Mouse (Mus musculus) thymus, adult 18-20 months (tissue): ENCODE results near the gene Incenp.
A peak's percentile ranks its signal among the peaks of the same experiment; 100 is the strongest.
"Not testable (repeated sequence)": the region's sequence is repeated elsewhere in the genome, so short reads cannot be mapped to it uniquely, and the experiment has no call there.

Experiments
- DNase-seq, 2 experiments: peaks; one replicate each; pipeline ENCODE4 v3.0.0; 2022; ENCODE audit warnings: mixed read lengths in 2 of 2

Incenp gene

GRCm38 (mm10) chr19:9917727-9918126 lies 18.4 kb upstream of the Incenp start:
- no peak for DNase-seq

DNA sequence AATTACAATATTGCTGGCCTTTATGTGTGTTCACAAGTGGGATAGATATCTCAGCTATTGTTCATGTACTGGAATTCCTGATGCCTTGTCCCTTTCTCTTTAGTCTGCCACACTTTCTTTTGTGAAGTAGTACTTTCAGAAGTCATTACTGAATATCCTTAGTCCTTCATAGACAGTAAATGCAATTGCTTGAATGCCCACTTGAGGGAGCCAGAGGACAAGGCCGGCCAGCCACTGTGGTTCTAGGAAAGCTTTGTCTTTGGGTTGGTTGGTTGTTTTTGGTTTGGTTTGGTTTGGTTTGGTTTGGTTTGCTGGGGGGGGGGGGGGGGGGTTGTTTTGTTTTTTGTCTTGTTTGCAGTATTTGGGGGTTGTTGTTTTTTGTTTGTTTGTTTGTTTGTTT lies 16.6 kb upstream of the Incenp start:
- peak in 1 of 2 experiments; percentile 44 for DNase-seq

- no peak for DNase-seq
These were observed 15.0 kb upstream of the Incenp start for GRCm38 (mm10) chr19:9914346-9914745.

DNA sequence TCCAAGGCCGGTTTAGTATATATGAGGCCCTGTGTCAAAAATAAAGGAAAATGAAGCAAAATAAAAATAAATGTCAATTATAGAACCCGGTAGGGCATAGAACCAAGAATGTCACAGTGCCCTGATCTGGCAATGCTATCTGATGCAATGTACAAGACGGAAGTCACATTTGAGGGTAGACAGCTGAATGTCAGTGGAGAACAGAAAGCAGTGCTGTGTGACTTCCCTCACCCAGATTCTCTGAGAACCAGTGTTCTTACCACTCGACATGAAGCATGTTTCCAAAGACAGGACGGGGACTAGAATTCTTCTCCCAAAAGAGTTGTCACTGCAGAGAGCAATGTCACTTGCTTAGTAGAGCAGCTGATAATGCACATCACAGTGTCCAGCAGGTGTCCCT lies 14.4 kb upstream of the Incenp start:
- no peak for DNase-seq

- DNase-seq: peak in 1 of 2 experiments; percentile 31
These were observed 12.0 kb upstream of the Incenp start for GRCm38 (mm10) chr19:9911314-9911754.

DNA sequence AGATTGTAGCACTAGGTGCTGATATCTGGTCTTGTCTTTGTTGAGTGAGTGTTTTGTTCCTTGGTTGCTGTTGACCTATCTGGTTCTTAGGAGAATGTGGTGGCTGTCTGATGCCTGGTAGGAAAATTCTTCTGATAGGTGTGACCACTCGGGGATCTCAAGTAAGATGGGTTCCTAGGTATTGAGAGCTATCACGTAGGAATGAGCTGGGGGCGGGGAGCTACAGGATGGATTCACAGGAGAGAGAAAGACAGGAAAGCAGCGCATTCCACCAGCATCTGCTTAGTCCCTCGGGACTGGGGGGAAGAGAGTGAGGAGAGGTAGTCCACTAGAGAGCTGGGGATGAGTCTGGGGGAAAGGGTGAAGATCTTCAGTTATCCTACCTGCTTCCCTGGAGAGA lies 10.0 kb upstream of the Incenp start:
- DNase-seq: no peak

DNA sequence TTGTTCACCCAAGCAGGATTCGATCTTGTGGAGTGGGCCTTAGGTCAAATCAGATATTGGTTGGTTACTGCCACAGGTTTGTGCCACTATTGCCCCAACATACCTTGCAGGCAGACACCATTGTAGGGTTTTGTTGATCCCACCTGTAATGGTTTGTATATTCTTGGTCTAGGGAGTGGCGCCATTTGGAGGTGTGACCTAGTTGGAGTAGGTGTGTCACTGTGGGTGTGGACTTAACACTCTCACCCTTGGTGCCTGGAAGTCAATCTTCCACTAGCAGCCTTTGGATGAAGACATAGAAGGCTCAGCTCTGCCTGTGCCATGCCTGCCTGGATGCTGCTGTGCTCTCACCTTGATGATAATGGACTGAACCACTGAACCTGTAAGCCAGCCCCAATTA lies 1.3 kb upstream of the Incenp start:
- DNase-seq: not testable (repeated sequence)

GRCm38 (mm10) chr19:9899780-9900146 lies 412 bp upstream of the Incenp start:
- DNase-seq: no peak

DNA sequence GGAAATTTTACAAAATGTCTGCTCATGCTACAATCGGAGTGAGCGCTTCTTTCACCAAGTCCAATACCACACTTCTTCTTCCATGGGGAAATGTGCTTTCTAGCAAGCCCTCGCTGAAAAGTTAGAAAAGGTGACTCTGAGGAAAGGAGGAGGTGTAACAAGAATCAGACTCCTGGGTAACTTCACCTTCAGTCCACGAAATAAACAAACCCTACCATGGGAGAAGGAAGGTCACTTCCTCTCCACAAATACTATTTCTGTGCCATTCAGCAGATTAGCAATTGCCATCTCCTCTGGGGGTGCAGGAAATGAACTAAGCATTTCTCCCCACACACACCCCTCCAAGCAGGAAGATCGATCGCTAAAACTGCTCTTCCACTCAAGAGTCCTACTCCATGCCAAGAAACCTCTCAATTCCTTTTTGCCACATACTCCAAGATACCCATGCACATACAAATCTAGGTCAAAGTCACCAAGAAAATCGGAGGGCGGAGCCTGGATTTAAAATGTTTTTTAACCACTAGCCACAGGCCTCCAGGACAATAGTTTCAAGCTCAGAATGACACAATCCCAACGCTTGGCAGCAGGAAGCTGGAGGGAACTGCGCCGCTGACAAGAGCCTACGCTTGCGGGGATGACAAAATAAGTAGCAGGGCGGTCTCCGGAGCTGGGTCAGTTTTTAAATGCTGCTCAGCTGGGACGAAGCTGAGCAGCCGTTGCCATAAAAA lies 848 bp downstream of the Incenp start:
- DNase-seq: no peak

- no peak for DNase-seq
These were observed 3.3 kb downstream of the Incenp start for GRCm38 (mm10) chr19:9896067-9896466.

- DNase-seq: no peak
These were observed 12.6 kb downstream of the Incenp start for GRCm38 (mm10) chr19:9886771-9887170.

GRCm38 (mm10) chr19:9886348-9886747 lies 13.0 kb downstream of the Incenp start:
- no peak for DNase-seq

- no peak for DNase-seq
These were observed 21.0 kb downstream of the Incenp start for GRCm38 (mm10) chr19:9878186-9878835.

- no peak for DNase-seq
These were observed 33.9 kb downstream of the Incenp start for GRCm38 (mm10) chr19:9865466-9865865.

DNA sequence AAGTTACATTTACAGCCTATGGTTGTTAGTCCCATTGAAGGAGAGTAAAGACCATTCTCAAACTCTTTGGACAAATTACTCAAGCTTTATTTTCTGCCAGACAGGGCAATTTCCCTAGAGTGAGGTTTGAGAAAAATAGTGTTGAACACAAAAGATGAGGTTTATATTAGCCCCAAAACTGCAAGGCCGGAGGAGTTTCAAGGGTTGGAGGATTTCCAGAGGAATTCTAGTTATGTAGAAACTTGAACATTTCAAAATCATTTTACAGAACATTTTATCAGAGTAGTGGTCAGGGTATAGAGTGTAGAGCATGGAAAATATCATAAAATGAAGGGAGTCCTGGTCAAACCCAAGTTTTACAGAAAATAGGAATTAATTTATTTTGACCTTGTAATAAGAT lies 34.5 kb downstream of the Incenp start:
- no peak for DNase-seq

DNA sequence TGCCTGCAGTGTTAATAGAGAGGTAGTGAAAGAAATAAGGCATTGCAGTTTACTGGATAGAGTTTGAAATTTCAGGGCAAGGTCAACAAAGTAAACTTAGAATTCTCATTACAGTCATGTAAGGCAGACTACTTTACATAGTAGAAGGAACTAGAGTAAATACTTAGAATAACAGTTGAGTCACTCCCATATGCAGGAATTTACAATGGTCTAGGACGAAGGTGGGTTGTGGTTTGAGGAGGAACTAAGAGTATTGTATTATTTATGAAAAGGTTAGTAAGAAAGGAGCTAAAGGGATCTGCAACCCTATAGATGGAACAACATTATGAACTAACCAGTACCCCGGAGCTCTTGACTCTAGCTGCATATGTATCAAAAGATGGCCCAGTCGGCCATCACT lies 38.5 kb downstream of the Incenp start:
- DNase-seq: not testable (repeated sequence)

GRCm38 (mm10) chr19:9849368-9850075 lies 49.8 kb downstream of the Incenp start:
- DNase-seq: not testable (repeated sequence)

GRCm38 (mm10) chr19:9847262-9847661 lies 52.1 kb downstream of the Incenp start, which contains the start of gene Scgb2a2:
TSS of gene Scgb2a2 (plus strand) at chr19:9847562.
- no peak for DNase-seq

DNA sequence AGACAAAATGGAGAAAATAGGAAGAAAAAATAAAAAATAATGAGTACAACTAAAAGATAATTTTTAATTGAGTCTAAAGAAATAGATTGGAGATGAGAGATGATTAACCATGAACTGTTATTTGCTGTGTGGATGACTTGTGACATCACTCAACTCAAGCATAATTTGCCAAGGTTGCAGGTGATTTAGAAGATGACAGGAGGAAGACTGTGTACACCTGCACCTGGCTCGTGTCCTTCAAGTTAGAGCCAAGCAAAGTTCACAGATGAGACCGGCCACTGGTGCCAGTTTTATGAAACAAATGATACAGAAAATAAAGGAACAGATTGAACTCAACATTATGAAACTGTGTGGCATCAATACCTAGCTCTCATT lies 62.0 kb downstream of the Incenp start:
- no peak for DNase-seq

DNA sequence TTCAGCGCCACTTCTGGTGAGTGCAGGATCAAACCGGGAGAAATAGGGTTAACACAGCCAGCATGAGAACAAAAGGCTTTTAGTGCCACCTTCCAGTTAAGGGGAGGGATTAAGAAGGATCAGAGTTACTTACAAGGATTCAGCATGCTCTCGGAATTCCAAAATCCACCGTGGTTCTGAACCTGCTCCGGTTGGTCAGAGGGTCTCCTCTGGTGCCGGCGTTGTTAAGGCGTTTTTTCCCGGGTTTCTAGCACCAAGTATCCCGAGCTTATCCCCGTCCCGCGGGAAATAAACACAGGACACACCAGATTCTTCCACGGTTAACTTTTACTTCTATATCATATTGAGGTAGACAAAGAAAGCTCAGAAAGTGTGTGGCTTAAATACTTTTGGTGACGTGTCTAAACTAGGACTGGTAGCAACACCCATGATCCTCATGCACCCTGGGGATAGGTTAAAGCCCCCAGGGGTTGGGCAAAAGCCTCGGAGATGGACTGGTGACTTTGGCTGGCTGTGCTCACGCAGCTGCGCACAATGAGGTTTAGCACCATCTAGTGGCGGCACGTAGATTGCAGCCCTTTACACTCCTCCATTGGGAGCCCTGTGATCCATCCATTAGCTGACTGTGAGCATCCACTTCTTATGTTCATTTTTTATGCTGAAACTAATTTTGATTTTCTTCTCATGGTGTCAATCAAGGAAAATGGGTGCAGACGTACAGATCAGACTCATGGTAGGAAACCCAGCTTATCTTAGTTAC lies 62.6 kb downstream of the Incenp start:
- DNase-seq: peak in 1 of 2 experiments; percentile 9
